Mouse (Mus musculus): ENCODE measurements around the gene Col13a1.

- TF ChIP-seq POLR2A (IDR thresholded peaks at IDR 0.05; ENCODE audit: low read depth, low read length) (no peak), CTCF (IDR thresholded peaks at IDR 0.05; ENCODE audit: borderline replicate concordance, insufficient read depth, low read length) (no peak)
These were observed 47.2 kb downstream of the Col13a1 start for GRCm38 (mm10) chr10:61931678-61932077.
